Mouse (Mus musculus): ENCODE results near the gene Lef1. TPM values are rescaled to one million over a fixed set of nuclear protein-coding genes. Genes with fewer than 3 reads are reported as not detected.

The Lef1 gene
- polyA plus RNA-seq, 1 experiment from 2014 or later, result 37.1 TPM

GRCm38 (mm10) chr3:131085978-131086377, 24.3 kb upstream of the Lef1 start:
- no peaks in the 10 kb centered on the region for H3K36me3 ChIP-seq
- H3K9me3 ChIP-seq, result no peaks in the 10 kb centered on the region
- H3K27me3 ChIP-seq, result peaks cover 10% of the 10 kb centered on the region; the same call in 1 of the 2 replicates
- no peak for ATAC-seq (ENCODE audit: insufficient number of reproducible peaks, low FRiP score, low TSS enrichment, low read depth)
- no peak overlapping the region for H3K4me3 ChIP-seq
- 67% methylated on average over 9 of the region's 9 CpGs for WGBS
- no peak overlapping the region for H3K4me2 ChIP-seq
- H3K9ac ChIP-seq, result no peak overlapping the region
- peaks cover 7% of the 10 kb centered on the region; the same call in 1 of the 2 replicates for H3K4me1 ChIP-seq
- H3K27ac ChIP-seq, result no peak overlapping the region

- H3K27ac ChIP-seq, result no peak overlapping the region
- peaks cover 6% of the 10 kb centered on the region; the same call in 1 of the 2 replicates for H3K4me1 ChIP-seq
- H3K27me3 ChIP-seq, result peaks cover 10% of the 10 kb centered on the region; the same call in 1 of the 2 replicates
- no peak overlapping the region for H3K4me2 ChIP-seq
- no peaks in the 10 kb centered on the region for H3K36me3 ChIP-seq
- no peak overlapping the region for H3K9ac ChIP-seq
- ATAC-seq (ENCODE audit: insufficient number of reproducible peaks, low FRiP score, low TSS enrichment, low read depth), result no peak
- H3K4me3 ChIP-seq, result no peak overlapping the region
- H3K9me3 ChIP-seq, result no peaks in the 10 kb centered on the region
- WGBS, result 44% methylated on average over 3 of the region's 3 CpGs
Observed at GRCm38 (mm10) chr3:131089721-131090120, 20.6 kb upstream of the Lef1 start.

DNA sequence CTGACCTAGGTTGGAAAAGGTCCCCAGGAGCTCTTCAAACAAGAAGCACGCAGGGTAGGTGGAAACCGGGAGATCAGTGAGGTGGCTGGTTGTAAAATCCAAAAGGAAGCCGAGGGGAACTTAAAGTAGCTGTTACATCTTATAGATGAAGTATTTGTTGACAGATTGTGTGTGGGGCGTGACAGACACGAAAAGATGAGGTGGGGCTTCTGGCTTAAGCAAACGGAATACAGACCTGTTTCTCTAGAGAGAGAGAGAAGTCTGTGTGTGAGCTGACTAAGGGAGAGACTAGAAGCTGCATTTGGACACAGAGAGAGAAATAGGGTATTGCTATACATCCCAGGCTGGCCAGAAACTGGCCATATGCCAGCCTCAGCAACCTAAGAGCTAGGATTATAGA, 18.2 kb upstream of the Lef1 start:
- H3K4me2 ChIP-seq, result no peak overlapping the region
- H3K27me3 ChIP-seq, result no peaks in the 10 kb centered on the region; the same call in 1 of the 2 replicates
- no peaks in the 10 kb centered on the region for H3K9me3 ChIP-seq
- no peak overlapping the region for H3K9ac ChIP-seq
- H3K27ac ChIP-seq, result no peak overlapping the region
- H3K36me3 ChIP-seq, result no peaks in the 10 kb centered on the region
- H3K4me1 ChIP-seq, result no peaks in the 10 kb centered on the region
- WGBS, result 19% methylated on average over 6 of the region's 6 CpGs
- H3K4me3 ChIP-seq, result no peak overlapping the region
- no peak for ATAC-seq (ENCODE audit: insufficient number of reproducible peaks, low FRiP score, low TSS enrichment, low read depth)

DNA sequence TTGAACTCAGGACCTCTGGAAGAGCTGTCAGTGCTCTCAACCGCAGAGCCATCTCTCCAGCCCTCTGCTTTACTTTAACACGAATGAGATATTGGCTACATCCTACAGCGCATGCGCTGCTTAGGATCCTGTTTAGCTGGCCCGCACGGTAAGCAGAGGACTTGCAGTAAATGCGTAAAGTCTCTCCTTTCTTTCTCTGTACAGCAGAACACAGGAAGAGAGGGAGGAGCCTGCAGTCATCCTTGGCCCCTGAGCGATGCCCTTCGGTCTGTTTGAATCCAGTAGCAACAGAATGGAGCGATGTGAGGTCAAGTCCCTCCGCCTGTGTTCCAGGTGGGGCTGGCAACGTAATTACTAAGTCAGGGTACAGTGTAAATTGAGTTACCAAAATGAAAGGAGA, 16.5 kb upstream of the Lef1 start:
- ATAC-seq (ENCODE audit: insufficient number of reproducible peaks, low FRiP score, low TSS enrichment, low read depth), result no peak
- Histone ChIP-seq H3K36me3 (no peaks in the 10 kb centered on the region), H3K4me1 (no peaks in the 10 kb centered on the region), H3K4me3 (no peak overlapping the region), H3K27ac (no peak overlapping the region), H3K9ac (no peak overlapping the region), H3K27me3 (no peaks in the 10 kb centered on the region; the same call in 1 of the 2 replicates), H3K4me2 (no peak overlapping the region), H3K9me3 (no peaks in the 10 kb centered on the region)
- WGBS, result 48% methylated on average over 12 of the region's 12 CpGs

DNA sequence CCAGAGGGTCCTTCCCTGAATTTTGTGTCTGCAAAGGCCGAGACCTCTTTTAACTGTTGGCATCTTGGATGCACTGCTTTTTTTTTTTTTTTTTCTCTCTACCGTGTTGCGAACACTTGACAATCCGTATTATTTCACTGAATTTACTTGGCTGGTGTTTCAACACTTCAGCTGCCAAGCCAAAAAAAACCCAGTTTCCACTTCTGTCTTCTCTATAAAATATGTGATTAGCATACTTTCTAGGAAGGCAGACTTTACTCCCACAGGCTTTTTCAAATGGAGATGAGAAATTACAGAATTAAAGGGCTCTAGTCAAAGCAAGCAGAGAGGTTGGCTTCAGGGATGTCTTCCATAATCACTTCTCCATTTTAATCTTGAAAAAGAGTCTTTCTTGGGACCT, 14.2 kb upstream of the Lef1 start:
- WGBS, result 65% methylated on average over 4 of the region's 4 CpGs

GRCm38 (mm10) chr3:131102191-131102774, 8.0 kb upstream of the Lef1 start:
- no peak for ATAC-seq (ENCODE audit: insufficient number of reproducible peaks, low FRiP score, low TSS enrichment, low read depth)
- 31% methylated on average over 13 of the region's 13 CpGs for WGBS
- H3K27ac ChIP-seq, result no peak overlapping the region
- H3K27me3 ChIP-seq, result peaks cover 32% of the 10 kb centered on the region
- H3K4me3 ChIP-seq, result no peak overlapping the region
- no peaks in the 10 kb centered on the region for H3K36me3 ChIP-seq
- H3K4me1 ChIP-seq, result peaks cover 17% of the 10 kb centered on the region
- H3K9me3 ChIP-seq, result no peaks in the 10 kb centered on the region
- H3K9ac ChIP-seq, result no peak overlapping the region
- H3K4me2 ChIP-seq, result no peak overlapping the region

More for the DNA sequence above, 14.2 kb upstream of the Lef1 start:
- Histone ChIP-seq H3K27me3 (no peaks in the 10 kb centered on the region; the same call in 1 of the 2 replicates), H3K4me2 (no peak overlapping the region), H3K4me3 (no peak overlapping the region), H3K4me1 (no peaks in the 10 kb centered on the region), H3K27ac (no peak overlapping the region), H3K36me3 (no peaks in the 10 kb centered on the region), H3K9ac (no peak overlapping the region), H3K9me3 (no peaks in the 10 kb centered on the region)
- no peak for ATAC-seq (ENCODE audit: insufficient number of reproducible peaks, low FRiP score, low TSS enrichment, low read depth)

DNA sequence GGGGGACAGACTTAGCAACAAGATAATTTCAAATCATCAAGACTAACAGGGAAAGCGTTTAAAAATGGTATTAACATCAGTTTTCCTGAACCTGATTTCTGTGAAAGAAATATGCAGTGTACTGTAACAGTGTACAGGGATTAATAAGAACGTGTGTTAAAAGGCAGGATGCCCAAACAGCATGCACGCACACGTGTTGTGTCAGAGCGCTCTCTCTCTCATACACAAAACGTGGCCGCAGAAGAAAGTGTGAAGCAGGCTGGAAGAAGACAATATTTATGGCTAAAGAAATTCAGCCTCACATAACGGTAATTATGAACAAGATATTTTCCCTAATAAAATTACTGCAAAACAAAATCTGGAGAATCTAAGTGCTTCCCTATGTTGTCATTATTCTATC, 4.9 kb upstream of the Lef1 start:
- H3K9ac ChIP-seq, result no peak overlapping the region
- peaks cover 60% of the 10 kb centered on the region for H3K27me3 ChIP-seq
- H3K4me2 ChIP-seq, result peak overlapping the region; percentile 87
- peaks cover 33% of the 10 kb centered on the region for H3K4me1 ChIP-seq
- no peaks in the 10 kb centered on the region for H3K9me3 ChIP-seq
- ATAC-seq (ENCODE audit: insufficient number of reproducible peaks, low FRiP score, low TSS enrichment, low read depth), result no peak
- no peak overlapping the region for H3K27ac ChIP-seq
- WGBS, result 28% methylated on average over 8 of the region's 8 CpGs
- H3K4me3 ChIP-seq, result peak overlapping the region; percentile 46
- H3K36me3 ChIP-seq, result no peaks in the 10 kb centered on the region

DNA sequence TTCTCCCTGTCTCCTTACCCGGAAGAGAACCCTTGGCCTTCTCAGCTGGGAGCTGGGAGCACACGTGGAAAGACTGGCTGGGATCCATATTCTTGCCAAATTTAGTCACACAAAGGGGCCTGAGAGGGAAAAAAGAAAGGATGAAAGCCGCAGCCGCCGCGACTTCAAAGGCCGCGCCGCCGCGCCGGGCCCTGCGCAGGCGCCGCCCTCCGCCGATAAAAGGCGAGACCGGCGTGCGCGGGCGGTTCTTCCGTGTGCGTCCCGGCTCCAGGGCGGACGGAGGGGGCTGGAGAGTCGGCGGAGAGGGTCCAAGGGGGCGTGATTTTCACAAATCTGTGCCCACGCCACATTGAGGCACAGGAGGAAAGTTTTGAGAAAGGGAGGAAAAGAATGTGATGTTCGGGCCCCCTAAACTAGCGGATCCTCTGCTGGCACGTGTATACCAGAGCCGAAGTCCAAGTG, 4.3 kb upstream of the Lef1 start:
- Histone ChIP-seq H3K9ac (0 out of 2 replicates have a peak overlapping the region, but pooled peaks have one; percentile 20), H3K4me2 (peak overlapping the region; percentile 87), H3K27me3 (peaks cover 60% of the 10 kb centered on the region), H3K27ac (peak overlapping the region; percentile 67), H3K4me3 (peak overlapping the region; percentile 46), H3K9me3 (no peaks in the 10 kb centered on the region), H3K36me3 (no peaks in the 10 kb centered on the region), H3K4me1 (peaks cover 38% of the 10 kb centered on the region)
- WGBS, result under 1% methylated on average over 36 of the region's 36 CpGs
- ATAC-seq (ENCODE audit: insufficient number of reproducible peaks, low FRiP score, low TSS enrichment, low read depth), result 0 out of 2 replicates have a peak, but pooled peaks have one; percentile 49

GRCm38 (mm10) chr3:131106451-131107291, 3.6 kb upstream of the Lef1 start:
- 1% methylated on average over 45 of the region's 45 CpGs for WGBS
- peaks cover 60% of the 10 kb centered on the region for H3K27me3 ChIP-seq

DNA sequence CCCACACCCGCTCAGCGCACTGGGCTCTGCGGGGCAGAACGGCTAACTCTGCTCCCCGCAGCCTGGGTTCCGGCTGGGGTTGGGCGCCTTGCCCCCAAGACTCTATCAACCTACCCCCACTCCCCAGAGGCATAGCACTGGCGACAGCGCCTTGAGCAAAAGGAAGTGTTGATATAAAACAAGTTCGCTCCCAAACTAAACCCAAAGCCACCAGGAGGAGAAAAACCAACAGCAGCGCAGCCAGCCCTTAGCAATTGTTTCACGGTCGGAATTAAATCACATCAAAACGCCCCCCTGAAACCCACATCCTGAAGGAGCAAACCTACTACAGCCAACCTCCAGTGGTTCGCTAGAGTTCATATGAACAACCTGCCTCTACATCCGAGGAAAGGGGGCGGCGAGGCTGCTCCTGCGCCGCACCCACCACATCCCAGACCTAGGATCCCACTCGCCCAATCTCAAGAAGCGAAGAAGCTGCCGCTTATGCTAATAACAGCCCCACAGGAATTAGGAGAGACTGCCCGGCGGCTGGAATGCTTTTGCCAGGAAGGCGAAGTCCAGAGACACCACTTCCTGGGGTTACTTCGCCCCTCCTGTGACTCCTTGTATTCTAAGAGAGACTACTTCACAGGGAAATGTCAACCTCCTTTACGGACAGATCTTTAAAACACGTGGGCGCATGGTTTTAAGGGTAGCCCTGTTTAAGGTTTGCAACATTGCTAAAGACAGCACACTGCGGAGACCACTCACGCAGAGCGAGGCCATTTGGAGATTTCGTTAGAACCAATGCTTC, 2.8 kb upstream of the Lef1 start:
- peak overlapping the region; percentile 46 for H3K4me3 ChIP-seq
- H3K4me2 ChIP-seq, result peak overlapping the region; percentile 87
- 5% methylated on average over 34 of the region's 34 CpGs for WGBS
- H3K36me3 ChIP-seq, result no peaks in the 10 kb centered on the region
- H3K4me1 ChIP-seq, result peaks cover 51% of the 10 kb centered on the region
- H3K9me3 ChIP-seq, result no peaks in the 10 kb centered on the region
- H3K27me3 ChIP-seq, result peaks cover 60% of the 10 kb centered on the region
- no peak overlapping the region for H3K27ac ChIP-seq
- ATAC-seq (ENCODE audit: insufficient number of reproducible peaks, low FRiP score, low TSS enrichment, low read depth), result no peak
- no peak overlapping the region for H3K9ac ChIP-seq

More at GRCm38 (mm10) chr3:131106451-131107291, 3.6 kb upstream of the Lef1 start:
- peak overlapping the region; percentile 87 for H3K4me2 ChIP-seq
- no peak overlapping the region; the same call in 1 of the 2 replicates for H3K9ac ChIP-seq
- ATAC-seq (ENCODE audit: insufficient number of reproducible peaks, low FRiP score, low TSS enrichment, low read depth), result no peak
- no peaks in the 10 kb centered on the region for H3K9me3 ChIP-seq
- peaks cover 44% of the 10 kb centered on the region for H3K4me1 ChIP-seq
- no peaks in the 10 kb centered on the region for H3K36me3 ChIP-seq
- peak overlapping the region; percentile 46 for H3K4me3 ChIP-seq
- peak overlapping the region; percentile 67 for H3K27ac ChIP-seq

DNA sequence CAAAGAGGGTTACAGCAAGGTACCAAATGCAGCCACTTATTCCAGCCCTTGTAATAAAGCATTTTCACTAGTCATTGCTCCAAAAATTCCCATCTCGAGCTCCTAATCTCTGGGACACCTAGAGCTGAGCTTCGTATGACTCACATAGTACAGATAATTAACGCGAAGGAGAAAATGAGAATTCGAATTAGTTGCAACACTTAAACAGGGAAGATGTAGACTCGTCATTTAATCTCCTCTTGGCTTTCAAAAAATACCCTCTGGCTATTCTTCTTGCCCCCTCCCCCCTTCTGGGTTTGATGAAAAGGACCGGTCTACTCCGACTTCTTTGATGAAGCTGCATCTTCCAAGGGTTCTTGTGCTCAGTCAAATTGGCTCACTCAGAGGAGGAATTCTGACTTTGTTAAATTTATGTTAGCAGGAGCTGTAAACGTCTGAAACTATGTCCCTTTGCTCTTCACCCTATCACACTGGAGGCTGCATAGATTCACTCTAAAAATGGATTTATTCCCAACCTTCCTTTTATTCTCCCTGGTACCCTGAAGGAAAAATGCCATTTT, 2.1 kb upstream of the Lef1 start:
- Histone ChIP-seq H3K9me3 (no peaks in the 10 kb centered on the region), H3K27ac (no peak overlapping the region), H3K9ac (no peak overlapping the region), H3K4me3 (no peak overlapping the region), H3K4me1 (peaks cover 52% of the 10 kb centered on the region), H3K4me2 (no peak overlapping the region), H3K27me3 (peaks cover 59% of the 10 kb centered on the region), H3K36me3 (no peaks in the 10 kb centered on the region)
- 11% methylated on average over 9 of the region's 9 CpGs for WGBS
- ATAC-seq (ENCODE audit: insufficient number of reproducible peaks, low FRiP score, low TSS enrichment, low read depth), result no peak
